Mouse (Mus musculus): ENCODE results near the gene Plscr2.

DNA sequence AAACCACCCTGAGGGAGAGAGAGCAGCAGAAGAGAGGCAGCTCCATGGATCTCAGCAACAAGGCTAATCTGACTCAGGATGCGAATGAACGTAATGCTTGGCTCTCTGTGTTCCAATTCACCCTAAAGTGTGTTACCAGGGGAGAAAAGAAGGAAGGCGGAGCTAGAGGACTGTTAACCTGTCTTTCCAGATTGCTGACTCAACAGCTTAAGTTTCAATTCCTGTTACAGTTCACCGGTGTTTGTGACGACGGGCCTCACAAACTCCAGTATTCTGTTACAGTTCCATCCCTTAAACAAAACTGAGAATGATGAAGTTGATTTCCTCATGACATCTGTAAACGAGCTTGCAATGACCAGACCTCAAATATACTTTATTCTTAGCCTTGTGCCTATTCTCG lies 29.7 kb downstream of the Plscr2 start:
- TF ChIP-seq CTCF (IDR thresholded peaks at IDR 0.05; ENCODE audit: borderline replicate concordance, insufficient read depth, low read depth, low read length) (no peak), POLR2A (IDR thresholded peaks at IDR 0.05; ENCODE audit: borderline replicate concordance, insufficient read depth, low read length) (no peak)
